Comparison of ENCODE assay signal across 24 mouse cellular contexts in genomic region chr3:87076161-87076560, GRCm38 (mm10).
DNase-seq lines count a peak whose midpoint lies in the region; TF ChIP-seq lines count a peak whose summit lies in the region.
"Had no signal": no experiment of that assay in that cellular context is flagged by ENCODE, and none has a peak within 500 bp of the region (broad histone marks: within the 10 kb centered on the region; RNA-seq: fewer than 3 reads in every experiment).

No protein-coding gene starts in this region.

- intact Hi-C loops in heart, adult 2 months (cut with DNase I), result no loop called here

- no peak for TF ChIP-seq EP300 in heart, adult 2 months (IDR thresholded peaks at IDR 0.05; ENCODE audit: insufficient read depth, low read depth, low read length)

- H3K36me3 ChIP-seq in heart, adult 2 months (ENCODE audit: control insufficient read depth, insufficient read depth, low read length), result no peaks in the 10 kb centered on the region
- peaks cover 25% of the 10 kb centered on the region for H3K36me3 ChIP-seq in embryonic facial prominence, embryonic 10.5 days (replicated peaks)
- peaks cover 22% of the 10 kb centered on the region for H3K36me3 ChIP-seq in limb, embryonic 10.5 days
- H3K36me3 ChIP-seq: G1E had no signal

- 89% methylated on average over 7 of the region's 7 CpGs for WGBS in heart, adult 2 months
- 87% methylated on average over 7 of the region's 7 CpGs for WGBS in embryonic facial prominence, embryonic 10.5 days
- 83% methylated on average over 7 of the region's 7 CpGs for WGBS in limb, embryonic 10.5 days

- peak; percentile 59 for DNase-seq in heart, adult 11 months
- no peak for DNase-seq in heart, adult 2 months
- peak; percentile 3 for DNase-seq in kidney, postnatal 10 days
- no peak for DNase-seq in kidney, adult 8-10 months
- DNase-seq in embryonic facial prominence, embryonic 10.5 days (ENCODE audit: low spot score), result peak; percentile 8
- peak; percentile 23 for DNase-seq in limb, embryonic 10.5 days (ENCODE audit: low spot score)
- DNase-seq in ovary, postnatal 10 days (ENCODE audit: low spot score), result no peak
- DNase-seq: adrenal gland, postnatal 10 days; adrenal gland, postnatal 36 days; B cell, adult 2 months; cerebellum, adult 18-20 months; cerebellum, adult 9-10 months; cerebellum, postnatal 14 days; forebrain, postnatal 0 days; gastrocnemius, adult 2 months; gastrocnemius, postnatal 14 days; heart, adult 18-20 months had no signal

- no peak for TF ChIP-seq CTCF in heart, adult 2 months (IDR thresholded peaks at IDR 0.05)

- H3K27me3 ChIP-seq in heart, adult 2 months (ENCODE audit: control insufficient read depth, insufficient read depth, low read length), result no peaks in the 10 kb centered on the region
- no peaks in the 10 kb centered on the region for H3K27me3 ChIP-seq in embryonic facial prominence, embryonic 10.5 days (replicated peaks; ENCODE audit: low read depth, poor library complexity, severe bottlenecking)
- H3K27me3 ChIP-seq in limb, embryonic 10.5 days (ENCODE audit: low read depth, poor library complexity, severe bottlenecking), result no peaks in the 10 kb centered on the region
- H3K27me3 ChIP-seq: embryonic facial prominence, embryonic 12.5 days; forebrain, embryonic 13.5 days; hindbrain, embryonic 13.5 days; Patski had no signal

- no peaks in the 10 kb centered on the region for H3K79me2 ChIP-seq in heart, adult 2 months (replicated peaks; ENCODE audit: control insufficient read depth, insufficient read depth, low read length)

- TF ChIP-seq POLR2A in heart, adult 2 months (IDR thresholded peaks at IDR 0.05; ENCODE audit: insufficient read depth, low read depth, low read length), result no peak

- H3K4me3 ChIP-seq in heart, adult 2 months, result no peak overlapping the region
- H3K4me3 ChIP-seq in embryonic facial prominence, embryonic 10.5 days, result no peak overlapping the region
- no peak overlapping the region for H3K4me3 ChIP-seq in limb, embryonic 10.5 days
- H3K4me3 ChIP-seq: embryonic facial prominence, embryonic 12.5 days; erythroblast, embryonic 14.5 days; forebrain, embryonic 13.5 days; gastrocnemius, adult 2 months; hindbrain, embryonic 10.5 days; hindbrain, embryonic 13.5 days had no signal

- H3K27ac ChIP-seq in heart, adult 2 months, result no peak overlapping the region
- no peak overlapping the region for H3K27ac ChIP-seq in embryonic facial prominence, embryonic 10.5 days (replicated peaks)
- H3K27ac ChIP-seq in limb, embryonic 10.5 days, result no peak overlapping the region
- H3K27ac ChIP-seq: embryonic facial prominence, embryonic 12.5 days; forebrain, embryonic 13.5 days; gastrocnemius, adult 2 months; hindbrain, embryonic 10.5 days; hindbrain, embryonic 13.5 days had no signal

- H3K9me3 ChIP-seq in embryonic facial prominence, embryonic 10.5 days, result no peaks in the 10 kb centered on the region
- H3K9me3 ChIP-seq in limb, embryonic 10.5 days (replicated peaks), result no peaks in the 10 kb centered on the region
- H3K9me3 ChIP-seq: embryonic facial prominence, embryonic 12.5 days; forebrain, embryonic 13.5 days; G1E; hindbrain, embryonic 10.5 days; hindbrain, embryonic 13.5 days had no signal

- H3K4me1 ChIP-seq in heart, adult 2 months (ENCODE audit: control insufficient read depth, insufficient read depth, low read length), result 0 out of 2 replicates have a peak, but pooled peaks cover 1% of the 10 kb centered on the region
- peaks cover 32% of the 10 kb centered on the region for H3K4me1 ChIP-seq in embryonic facial prominence, embryonic 10.5 days
- peaks cover 26% of the 10 kb centered on the region for H3K4me1 ChIP-seq in limb, embryonic 10.5 days

- no peak overlapping the region for H3K9ac ChIP-seq in heart, adult 2 months (ENCODE audit: low read depth, low read length)
- H3K9ac ChIP-seq: embryonic facial prominence, embryonic 12.5 days; forebrain, embryonic 13.5 days; forebrain, postnatal 0 days; hindbrain, embryonic 13.5 days had no signal

Comparison
In these comparisons a context has a peak if more than half of its experiments do, and no peak if none do; other contexts are left out.
1. DNase-seq: peak in heart, adult 11 months (single experiment), kidney, postnatal 10 days (single experiment), embryonic facial prominence, embryonic 10.5 days (single experiment) and limb, embryonic 10.5 days (single experiment); none in heart, adult 2 months (0 of 2), kidney, adult 8-10 months (0 of 2) and ovary, postnatal 10 days (single experiment).